Mouse (Mus musculus): Measurements from ENCODE around the gene Sidt2.

Gene Sidt2

DNA sequence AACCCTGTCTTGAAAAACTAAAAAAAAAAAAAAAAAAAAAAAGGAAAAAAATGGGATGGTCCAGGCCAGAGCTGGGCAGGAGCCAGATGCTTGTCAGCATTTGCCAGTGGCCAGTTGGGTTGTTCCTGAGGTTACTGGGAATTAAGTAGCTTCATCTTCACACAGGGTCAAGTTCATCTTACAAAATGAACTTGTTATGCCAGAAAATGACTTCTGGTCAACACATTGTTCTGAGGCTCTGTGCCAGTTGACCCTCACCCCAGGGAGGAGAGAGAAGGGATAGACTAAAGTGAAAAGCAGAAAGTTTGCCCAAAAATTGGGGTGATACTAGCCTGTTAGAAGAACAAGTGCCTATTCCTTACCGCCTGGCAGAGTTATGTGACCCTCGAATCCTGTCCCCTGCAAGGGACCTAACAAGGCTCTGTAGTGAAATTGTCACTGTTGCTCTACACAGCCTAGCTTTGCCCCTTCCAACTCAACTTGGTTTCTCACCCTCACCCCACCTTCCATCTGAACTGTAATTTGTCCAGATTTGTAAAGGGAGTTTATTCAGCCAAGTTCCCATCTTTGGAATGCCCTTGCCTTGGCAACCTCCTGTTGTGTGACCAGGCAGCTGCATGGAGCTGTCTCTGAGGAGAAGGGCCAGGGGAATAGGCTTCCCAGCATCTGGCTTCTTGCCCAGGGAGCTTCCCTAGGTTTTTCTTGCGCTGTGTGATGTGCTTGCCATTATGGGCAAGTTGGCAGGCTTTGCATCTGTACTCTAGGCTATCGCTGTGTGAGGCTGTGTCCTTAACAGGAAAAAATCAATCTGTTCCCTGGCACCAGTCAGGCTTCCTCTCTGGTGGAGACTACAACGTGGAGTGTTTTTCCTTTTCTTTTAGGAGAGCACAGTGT, 37.8 kb downstream of the Sidt2 start:
- in situ Hi-C loops (cut with MboI, MseI): no loop called here

DNA sequence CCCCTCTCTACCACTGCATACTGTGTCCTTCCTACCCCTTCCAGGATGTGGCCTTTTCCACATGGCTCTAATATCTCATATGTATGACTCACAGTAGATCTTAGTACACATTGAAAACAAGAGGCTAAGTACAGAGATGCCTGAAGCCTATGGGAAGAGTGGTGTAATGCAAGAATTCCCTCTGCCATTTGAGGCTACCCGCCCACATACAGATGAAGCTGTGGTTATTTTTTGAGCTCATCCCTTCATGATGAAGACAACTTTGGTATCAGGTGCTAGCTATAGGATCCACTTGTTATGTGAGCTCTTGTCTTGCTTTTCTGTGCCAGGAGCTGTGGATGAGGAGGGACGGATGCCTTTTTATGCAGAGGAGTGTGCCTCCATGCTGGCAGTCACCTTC, 39.4 kb downstream of the Sidt2 start:
- in situ Hi-C loops (cut with MboI, MseI): no loop called here

DNA sequence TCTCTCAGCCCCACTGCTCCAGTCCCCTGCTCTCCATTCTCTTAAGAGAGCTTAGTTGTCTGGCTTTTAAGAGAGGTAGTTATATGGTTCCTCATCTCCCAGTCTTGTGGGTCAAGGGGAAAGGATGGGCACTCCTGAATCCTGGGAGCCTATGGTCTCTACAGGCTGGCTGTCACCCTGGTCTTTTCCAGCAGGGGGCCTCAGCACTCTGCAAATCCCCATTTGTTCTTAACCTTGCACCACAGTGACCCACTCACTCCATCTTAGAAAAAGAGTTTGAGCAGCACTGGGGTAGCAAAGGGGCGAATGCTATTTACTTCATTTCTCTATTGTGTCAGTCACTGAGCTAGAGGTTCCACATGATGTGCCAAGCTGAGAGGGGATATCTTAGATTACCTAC, 43.4 kb downstream of the Sidt2 start:
- in situ Hi-C loops (cut with MboI, MseI): loop anchor here (5.0 kb wide), 1 partner anchor 36 kb away; no protein-coding TSS in a partner anchor

DNA sequence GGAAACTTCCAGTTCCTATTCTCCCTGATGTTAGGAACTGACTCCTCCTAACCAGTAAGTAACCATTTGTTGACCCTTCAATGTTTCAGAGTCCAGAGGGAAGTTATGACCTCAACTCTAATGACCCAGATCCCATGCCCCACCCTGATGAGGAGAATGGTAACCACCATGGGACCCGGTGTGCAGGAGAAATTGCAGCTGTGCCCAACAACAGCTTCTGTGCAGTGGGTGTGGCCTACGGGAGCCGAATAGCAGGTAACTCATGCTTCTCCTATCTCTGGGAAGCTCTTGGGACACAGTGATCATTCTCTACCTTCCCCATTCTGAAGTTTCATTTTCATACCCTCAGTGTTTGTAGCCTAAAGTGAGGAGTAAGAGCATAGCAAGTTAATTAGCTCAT, 44.1 kb downstream of the Sidt2 start:
- in situ Hi-C loops (cut with MboI, MseI): loop anchor here (5.0 kb wide), 1 partner anchor 36 kb away; no protein-coding TSS in a partner anchor

DNA sequence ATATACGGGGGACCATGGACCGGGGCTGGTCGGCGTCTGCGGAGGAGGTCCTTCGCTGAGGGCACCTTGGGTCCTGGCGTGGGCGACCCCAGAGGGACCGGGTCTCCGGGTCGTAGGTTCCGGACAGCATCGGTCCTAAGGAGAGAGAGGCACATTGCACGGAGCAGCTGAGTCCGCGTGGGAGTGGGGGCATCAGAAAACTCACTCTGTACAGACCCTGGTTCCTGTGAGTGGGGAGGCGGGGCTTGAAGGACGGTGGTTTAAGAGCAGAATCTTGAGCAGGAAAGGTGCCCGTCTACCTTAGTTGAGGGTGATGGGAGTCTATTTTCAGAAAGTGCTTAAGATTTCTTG, 48.0 kb downstream of the Sidt2 start:
- in situ Hi-C loops (cut with MboI, MseI): no loop called here

DNA sequence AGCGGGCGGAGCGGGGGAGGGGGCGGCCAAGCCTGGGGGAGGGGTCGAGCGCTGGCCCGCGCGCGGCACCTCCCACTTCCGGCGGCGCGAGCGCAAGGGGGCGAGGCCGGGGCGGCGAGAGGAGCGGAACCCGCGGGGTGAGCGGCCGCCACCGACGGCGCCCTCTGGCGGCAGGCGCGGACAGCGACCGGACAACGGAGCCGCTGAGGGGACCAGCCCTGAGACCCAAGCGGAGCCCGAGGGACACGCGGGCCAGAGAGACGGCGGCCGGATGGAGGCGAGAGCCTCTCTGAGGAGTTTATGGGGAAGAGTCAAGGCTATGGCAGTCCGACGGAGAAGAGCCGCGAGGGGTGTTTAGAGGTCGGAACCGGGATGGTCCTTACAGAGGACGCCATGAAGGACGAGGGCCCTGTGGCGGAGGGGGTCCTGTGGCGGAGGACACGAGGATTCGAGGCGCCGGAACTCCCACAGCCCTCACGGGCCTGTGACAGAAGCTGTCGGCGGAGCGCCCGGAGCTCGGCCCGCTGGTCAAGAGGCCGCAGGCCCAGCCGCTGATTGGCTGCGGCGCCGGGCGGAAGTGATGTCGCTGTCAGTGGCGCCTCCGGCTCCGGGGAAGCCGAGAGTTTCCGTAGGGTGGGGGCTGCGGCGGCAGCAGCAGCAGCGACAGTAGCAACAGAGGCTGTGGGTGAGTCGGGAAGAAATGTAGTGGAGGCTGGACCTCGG, 48.5 kb downstream of the Sidt2 start, which contains the start of the genes Pcsk7 and Rnf214:
Pcsk7 (plus strand) TSS at position 143 of the 723 bp plus-strand sequence.
Rnf214 (minus strand) TSS at position 557 of the 723 bp plus-strand sequence.
- in situ Hi-C loops (cut with MboI, MseI): no loop called here

DNA sequence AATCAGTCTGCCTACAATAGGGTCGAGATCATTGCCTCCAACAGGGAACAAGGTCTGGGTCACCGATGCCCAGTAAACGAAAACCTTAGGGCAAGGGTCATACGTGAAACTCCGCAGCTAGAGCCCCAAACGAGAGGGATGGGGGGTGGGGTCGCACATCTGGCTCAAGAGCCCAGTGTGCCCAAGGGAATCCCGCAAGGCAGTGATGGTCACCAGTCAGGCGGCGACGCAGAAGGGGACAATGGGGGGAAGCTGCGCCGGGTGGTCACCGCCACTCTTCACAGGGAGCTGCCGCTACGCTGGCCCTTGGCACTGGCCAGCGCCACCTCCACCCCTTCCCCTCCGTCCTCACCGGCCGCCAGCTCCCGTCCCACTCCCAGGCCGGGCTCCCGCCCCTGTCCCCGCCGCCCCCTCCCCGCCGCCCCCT, 49.2 kb downstream of the Sidt2 start:
- in situ Hi-C loops (cut with MboI, MseI): no loop called here

DNA sequence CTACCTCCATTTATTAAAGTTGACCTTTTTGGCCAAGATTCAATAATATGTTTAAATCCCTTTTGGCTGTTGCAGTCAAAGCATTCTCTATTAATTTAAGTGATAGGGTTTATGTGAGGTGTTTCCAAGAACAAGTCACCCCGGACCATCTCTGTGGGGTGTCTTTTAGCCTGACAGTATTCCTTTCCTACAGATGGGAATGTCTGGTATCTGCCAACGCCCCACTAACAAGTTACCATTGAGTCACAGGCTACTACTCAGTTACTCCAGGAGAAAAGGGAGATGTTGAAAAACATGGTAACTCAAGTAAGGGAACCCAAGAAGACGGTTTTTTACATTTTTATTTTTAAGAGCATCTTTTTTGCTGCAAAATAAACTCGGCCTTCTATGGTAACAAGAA, 49.9 kb downstream of the Sidt2 start:
- in situ Hi-C loops (cut with MboI, MseI): no loop called here

DNA sequence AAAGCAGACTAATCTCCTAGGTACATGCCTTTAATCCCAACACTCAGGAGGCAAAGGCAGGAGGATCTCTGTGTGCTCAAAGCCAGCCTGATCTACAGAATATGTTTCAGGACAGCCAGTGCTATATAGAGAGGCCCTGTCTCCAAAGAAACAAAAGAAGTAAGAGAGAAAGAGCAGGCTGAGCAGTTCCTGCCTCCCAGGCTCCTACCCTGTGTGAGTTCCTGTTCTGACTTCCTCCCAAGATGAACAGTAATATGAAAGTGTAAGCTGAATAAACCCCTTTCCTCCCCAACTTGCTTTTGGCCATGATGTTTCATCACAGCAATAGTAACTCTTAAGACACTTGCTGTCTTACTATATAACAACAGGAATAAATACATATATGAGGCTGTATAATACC, 61.4 kb downstream of the Sidt2 start:
- in situ Hi-C loops (cut with MboI, MseI): no loop called here
